Mouse (Mus musculus): ENCODE results near the gene Pard3b. TPM values are rescaled to one million over a fixed set of nuclear protein-coding genes. Genes with fewer than 3 reads are reported as not detected.

Pard3b gene
- total RNA-seq, 2 experiments from 2014 or later: 4.6 TPM

GRCm38 (mm10) chr1:62682456-62683385 is 1044.1 kb downstream of the Pard3b start:
- no peak for DNase-seq (ENCODE audit: extremely low spot score in 1 of 2, low spot score in 2 of 2)
- intact Hi-C loops (cut with DNase I): no loop called here

- DNase-seq (ENCODE audit: extremely low spot score in 1 of 2, low spot score in 2 of 2): no peak
- intact Hi-C loops (cut with DNase I): no loop called here
Observed at GRCm38 (mm10) chr1:62683498-62683897, 1044.9 kb downstream of the Pard3b start.

GRCm38 (mm10) chr1:62687511-62687910 is 1048.9 kb downstream of the Pard3b start:
- intact Hi-C loops (cut with DNase I): no loop called here
- DNase-seq (ENCODE audit: extremely low spot score in 1 of 2, low spot score in 2 of 2): no peak

GRCm38 (mm10) chr1:62691175-62691574 is 1052.6 kb downstream of the Pard3b start:
- intact Hi-C loops (cut with DNase I): loop anchor here (10.0 kb wide), 1 partner anchor 166 kb away; no protein-coding TSS in a partner anchor
- DNase-seq (ENCODE audit: extremely low spot score in 1 of 2, low spot score in 2 of 2): no peak

Measured in left cerebral cortex, postnatal 10 days (tissue).